Mouse (Mus musculus) heart, postnatal 36 days (tissue): ENCODE data around the gene Kif26b. TPM values are rescaled to one million over a fixed set of nuclear protein-coding genes. Genes with fewer than 3 reads are reported as not detected.

ENCODE experiments used
- DNase-seq, 2 experiments: peaks; one replicate each; pipeline ENCODE4 v3.0.0; 2021 to 2022
- intact Hi-C: fragments of 180-260 bp; cut with DNase I; formaldehyde crosslinking; loops from one replicate; pipeline ENCODE4 v1.15.1; 2025
- total RNA-seq, 2 experiments: library from RNA; stranded (reverse); gene quantifications; 2 replicates each; pipeline ENCODE4 v1.2.3; 2021

Gene Kif26b
- total RNA-seq, 2 experiments from 2014 or later = 3.9 to 4.2 TPM

DNA sequence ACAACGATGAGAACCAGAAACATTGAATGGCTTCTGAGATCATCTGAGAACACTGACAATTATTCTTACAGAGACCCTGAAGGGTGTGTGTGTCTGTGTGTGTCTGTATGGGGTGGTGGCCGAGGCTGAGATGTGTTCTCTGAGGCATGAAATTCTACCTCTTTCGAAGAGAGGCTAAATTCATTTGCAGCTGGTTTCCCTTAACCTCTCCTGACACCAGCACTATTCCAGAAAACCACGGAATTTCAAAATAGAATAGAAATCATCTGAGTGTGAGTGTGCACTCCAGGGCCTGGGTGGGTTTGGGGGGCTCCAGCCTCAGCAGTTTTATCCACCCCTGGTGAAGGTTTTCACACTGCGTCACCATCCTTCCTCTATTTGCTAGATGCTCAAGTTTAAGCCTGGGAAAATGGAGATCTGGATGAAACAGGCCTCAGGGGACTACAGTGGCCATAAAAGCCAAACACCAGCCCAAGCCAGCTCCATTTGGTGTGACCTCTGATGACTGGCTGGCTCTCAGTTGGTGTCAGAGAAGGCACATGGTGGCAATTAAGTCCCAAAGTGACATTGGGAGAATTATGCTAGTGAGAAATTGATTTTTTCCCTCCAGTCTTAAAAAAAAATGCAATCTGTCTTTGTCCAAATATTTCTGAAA is 56.6 kb downstream of the Kif26b start:
- DNase-seq = no peak
- intact Hi-C loops = no loop called here

DNA sequence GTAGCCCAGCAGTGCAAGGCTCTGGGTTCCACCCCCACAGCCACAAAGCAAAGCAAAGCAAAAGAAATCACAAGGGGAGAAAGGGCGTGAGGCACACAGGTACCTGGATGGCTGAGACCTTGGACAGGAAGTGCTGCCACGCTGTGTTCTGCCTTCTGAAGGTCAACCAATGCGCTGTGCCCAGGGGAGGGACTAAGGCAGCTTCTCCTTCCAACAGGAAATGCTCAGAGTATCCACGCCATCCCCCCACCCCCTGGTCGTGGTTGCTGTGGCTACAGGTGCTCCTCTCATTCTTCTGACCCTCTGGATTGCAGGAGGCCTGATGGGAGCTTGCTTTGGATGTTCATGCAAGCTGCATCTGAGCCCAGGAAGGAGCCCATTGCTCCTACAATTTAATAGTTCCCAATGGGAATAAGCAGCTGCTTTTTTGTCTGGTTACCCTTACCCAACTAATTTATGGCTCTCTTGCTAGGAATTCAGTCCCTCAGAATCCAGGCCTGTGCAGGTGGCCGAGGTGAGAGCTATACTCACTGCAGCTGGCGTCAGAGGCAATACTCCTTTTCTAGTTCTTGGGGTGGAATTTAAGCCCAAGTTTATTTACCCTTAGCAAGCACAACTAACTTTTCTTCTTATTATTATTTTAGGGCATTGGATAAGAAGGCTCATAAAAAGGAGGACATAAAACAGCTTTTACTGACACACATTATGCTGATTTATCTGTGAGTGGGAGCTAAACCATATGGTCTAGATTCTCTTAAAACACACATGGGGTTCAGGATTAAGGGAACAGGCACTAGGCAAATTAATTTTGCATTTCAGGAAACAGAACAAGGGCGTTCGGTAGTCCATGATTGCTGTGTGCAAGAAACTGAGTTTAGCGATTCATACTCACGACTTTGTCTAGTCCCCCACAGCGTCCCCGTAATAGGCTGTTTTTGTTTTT is 61.6 kb downstream of the Kif26b start:
- intact Hi-C loops = no loop called here
- no peak for DNase-seq

DNA sequence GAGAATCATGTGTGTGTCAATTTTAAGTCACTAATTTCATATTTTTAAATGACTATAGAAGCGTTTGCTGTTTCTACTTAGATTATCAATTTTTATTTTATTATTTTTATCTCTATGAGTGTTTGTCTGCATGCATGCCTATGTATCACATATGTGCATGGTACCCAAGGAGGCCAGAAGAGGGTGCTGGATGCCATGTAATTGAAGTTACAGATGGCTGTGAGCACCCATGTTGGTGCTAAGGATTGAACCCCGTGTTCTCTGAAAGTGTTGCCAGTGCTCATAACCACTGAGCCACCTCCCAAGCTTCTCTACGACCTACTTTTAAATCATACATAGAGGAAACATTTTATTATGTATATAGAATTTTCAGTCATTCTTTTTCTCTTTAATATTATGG is 68.2 kb downstream of the Kif26b start:
- DNase-seq = no peak
- intact Hi-C loops = no loop called here

DNA sequence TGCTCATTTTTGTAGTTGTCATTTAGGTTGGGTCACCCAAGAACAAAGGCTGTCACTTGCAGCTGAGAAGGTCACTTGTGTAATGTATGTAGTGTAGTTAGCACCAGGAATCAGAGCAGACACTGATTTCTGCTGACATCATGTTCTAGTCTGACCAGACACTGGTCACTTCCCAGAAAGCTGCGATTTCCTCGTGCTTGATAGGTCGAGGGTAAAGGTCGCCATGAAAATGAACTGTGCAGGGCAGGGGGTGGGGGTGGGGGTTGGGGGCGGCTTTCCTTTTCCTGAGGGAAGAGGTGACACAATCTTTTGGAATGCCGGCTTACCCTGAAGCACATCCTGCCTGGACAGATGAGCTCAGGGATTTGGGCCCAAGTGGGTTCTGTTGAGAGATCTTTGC is 68.8 kb downstream of the Kif26b start:
- no peak for DNase-seq

DNA sequence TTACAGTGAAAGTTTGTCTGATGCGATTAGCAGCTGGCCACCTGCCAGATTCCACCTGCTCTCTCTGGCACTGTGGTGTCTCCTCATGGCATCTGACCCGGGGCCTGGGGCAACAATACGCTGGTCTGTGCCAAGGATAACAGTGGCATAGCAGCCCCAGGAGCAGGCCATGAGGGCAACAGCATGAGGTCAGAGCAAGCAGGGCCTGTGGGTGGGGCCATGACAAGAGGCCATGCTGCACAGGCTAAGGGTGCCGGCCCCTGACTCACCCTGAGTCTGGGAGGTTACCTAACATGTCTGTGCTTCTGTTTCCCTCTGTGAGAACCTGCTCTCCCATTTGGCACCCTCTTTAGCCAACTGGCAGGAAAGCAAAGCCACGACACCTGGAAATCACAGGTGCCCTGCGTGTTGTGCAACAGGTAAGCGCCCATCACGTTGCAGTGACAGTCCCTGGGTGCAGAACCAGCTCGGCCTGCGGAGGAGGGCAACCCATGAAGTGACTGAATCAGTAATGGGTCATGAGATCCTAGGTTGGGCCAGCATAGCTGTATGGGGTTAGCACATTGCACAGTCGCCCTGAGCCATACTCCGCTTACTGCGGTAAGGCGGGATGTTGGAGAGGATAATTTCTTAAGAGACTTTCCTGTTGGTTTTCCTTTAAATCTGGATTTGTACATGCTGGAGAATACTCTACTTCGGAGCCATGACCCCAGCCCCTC is 72.1 kb downstream of the Kif26b start:
- DNase-seq = no peak
- intact Hi-C loops = no loop called here

More for the DNA sequence above, 68.8 kb downstream of the Kif26b start:
- intact Hi-C loops = no loop called here

DNA sequence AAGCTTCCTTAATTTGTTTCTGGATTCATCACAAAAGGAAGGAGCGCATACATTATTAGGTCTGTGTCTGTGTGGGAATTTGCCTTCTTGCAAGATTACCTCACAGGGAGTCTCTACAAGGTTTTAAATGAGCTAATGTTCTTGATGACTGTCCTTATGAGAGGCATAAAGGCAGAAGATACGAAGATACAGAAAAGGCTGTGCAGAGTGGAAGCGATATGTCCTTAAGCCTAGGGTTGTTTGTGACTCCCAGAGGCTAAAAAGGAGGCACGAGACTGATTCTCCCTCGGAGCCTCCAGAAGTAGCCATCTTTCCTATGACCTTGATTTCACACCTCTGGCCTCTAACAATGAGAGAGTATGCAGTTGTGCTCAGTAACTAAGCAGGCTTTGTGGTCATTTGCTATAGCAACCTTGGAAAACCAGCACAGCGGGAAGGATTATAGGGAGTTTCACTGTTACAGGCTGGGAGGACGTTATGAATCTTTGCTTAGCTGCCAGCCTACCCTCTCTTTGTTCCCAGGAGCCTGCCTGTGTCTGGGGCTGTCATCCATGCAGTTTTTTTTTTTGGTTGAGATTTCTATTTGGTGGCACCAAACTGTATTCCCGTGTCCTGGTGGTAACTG is 80.3 kb downstream of the Kif26b start:
- intact Hi-C loops = no loop called here
- DNase-seq = no peak

DNA sequence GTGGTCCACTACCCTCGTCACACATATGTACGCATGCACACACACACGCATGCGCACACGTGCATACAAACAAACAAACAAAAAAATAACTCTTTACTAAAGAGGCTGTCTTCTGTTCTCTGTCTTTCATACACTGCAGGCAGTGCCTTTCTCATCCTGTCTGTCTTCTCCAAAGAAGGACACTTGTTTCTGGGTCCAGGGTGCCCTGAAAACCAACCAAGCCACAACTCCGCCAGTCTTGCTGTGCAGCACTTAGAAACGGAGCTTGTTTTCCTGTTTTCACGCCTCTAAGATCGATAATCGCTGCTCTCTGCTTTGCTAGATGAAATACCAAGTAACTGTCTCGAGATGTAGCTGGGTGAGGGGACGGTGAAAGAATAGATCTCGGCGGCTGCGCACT is 82.6 kb downstream of the Kif26b start:
- intact Hi-C loops = no loop called here
- DNase-seq = no peak

DNA sequence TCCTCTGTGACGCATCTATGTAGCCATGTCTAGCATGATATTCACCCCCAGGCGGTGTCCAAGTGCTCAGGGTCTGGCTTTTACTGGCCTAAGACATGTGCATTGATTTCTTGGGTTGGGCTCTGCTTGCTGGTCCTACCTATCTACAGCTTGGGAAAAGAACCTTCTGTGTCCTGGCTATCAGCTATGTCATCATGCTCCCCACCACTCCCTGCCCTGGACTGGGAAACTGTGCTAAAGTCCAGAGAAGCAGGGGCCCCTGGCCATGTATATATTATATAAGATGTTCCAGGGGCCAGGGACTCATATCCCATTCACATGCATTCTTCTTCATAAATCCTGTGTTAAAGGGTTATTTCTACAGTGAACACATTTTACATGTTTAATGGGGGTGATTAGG is 92.4 kb downstream of the Kif26b start:
- intact Hi-C loops = no loop called here
- DNase-seq = no peak

DNA sequence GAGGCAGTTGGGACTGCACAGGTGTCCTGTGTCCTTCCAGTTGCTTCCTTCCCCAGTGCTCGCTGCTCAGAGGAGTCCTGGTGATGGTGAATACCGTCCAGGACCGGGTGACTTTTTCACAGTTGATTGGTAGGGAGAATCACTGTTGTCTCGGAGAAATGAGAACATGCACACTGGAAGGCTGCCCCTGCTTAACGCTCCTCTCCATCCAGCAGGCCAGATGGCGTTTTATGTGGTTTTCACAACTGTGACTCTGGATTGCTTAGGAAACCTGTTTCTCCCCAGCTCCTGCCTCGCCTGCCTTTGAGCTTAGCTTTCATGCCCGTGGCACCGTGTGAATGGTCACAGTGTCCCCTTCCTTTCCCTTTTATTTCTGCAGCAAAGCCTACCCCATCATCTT is 95.0 kb downstream of the Kif26b start:
- no peak for DNase-seq
- intact Hi-C loops = no loop called here

DNA sequence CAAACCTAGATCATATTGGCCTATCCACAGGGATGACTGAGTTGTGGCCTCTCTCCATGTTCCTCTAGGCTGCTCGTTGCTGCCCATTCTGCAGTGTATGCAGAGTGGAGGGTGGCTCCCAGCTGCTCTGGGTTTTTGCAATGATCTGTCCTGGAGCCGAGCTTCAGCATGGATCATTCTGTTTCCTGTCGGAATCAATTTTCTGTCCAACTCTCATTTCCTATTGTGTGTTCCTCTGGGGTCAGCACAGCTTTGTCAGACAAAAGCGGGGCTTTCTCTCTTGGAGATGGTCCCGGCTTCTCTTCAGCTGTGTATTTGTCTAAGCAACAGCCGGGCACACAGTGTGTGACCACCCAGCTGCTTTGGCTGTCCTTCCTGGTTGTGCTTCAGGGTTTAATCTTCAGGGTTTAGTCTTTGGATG is 98.0 kb downstream of the Kif26b start:
- DNase-seq = no peak
- intact Hi-C loops = no loop called here

DNA sequence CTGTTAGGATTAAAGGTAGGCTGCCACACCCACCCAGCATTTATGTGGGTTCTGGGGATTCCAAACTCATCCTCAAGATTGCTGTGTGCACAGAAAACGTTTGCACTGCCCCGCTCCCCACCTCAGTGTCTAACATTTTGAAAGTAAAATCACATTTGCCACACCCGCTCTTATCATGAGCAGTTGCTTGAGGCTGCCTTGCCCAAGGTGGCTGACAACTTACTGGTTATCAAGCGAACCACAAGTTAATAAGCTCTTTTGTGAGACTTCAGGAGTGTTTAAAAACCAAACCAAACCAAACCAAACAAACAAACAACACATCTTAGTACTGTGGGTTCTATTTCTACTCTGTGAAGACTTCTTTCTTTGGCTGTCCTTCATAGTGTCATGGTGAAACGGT is 101.1 kb downstream of the Kif26b start:
- intact Hi-C loops = no loop called here
- DNase-seq = no peak

DNA sequence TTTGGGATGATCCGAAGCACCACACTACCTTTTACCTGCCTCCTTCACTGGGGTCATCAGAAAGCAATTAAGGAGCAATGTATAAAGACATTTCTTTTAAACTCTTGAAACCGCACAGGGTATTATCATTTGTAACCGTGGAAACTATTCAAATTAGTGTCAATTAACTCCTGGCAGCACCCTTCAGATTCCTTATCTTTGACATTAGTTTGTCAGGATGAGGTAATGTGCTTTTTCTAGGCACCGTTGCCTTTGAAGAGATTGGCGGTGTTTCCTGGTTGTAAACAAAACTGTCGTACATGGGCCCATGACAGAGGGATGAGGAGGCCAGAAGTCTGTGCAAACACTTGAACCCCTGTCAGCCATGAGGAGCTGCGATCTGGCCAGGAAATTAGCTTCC is 102.9 kb downstream of the Kif26b start:
- intact Hi-C loops = no loop called here

DNA sequence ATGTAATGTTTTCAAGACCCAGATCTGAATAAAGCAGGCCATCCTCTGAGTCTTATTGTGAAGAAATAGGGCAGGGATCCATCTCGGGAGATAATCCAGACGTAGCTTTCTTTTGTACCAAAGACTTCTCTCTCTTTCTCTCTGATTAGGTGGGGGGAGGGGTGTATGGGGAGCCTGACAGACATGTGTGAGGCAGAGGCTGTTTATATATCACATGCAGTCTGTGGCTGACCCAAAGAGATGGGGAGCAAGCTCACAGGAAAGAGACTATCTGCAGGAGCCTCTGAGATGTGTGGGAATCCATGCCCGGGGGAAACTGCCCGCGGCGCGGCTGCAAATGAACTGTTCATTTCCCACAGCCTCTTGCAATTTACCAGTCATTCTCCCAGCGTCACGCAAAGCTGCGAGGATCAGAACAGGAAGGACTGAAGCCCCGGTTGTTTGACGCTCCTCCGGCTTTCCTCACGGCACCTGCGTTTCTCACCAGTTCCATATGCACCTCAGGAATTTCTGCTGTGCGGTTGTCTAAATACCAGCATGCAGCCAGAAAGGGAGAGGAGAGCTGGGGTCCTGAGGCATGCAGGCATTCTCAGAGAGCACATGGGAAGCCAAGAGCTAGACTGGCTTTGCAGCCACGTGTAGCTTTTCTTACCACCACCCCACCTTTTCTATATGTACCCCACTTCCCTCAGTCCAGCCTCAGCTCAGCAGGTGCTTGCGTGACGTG is 105.6 kb downstream of the Kif26b start:
- no peak for DNase-seq
- intact Hi-C loops = no loop called here

More for the DNA sequence above, 102.9 kb downstream of the Kif26b start:
- no peak for DNase-seq

DNA sequence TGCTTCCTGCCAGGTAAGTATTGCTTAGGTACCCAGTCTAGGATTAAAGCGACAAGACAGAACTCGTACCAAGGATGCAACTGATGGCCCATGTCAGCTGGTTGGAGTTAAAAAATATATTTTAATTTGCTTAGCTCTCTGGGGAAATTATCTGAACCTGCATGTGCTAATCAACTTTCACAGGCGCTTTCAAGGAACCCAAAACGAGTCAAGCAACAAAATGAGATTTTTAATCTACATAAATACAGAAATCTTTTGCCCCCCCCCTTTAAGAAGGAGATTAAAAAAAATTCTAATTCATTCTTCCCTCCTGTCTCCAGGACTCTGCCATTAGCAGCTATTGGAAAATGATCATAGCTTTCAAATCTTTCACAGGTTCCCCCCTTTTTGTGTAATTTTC is 106.5 kb downstream of the Kif26b start:
- no peak for DNase-seq
- intact Hi-C loops = no loop called here

DNA sequence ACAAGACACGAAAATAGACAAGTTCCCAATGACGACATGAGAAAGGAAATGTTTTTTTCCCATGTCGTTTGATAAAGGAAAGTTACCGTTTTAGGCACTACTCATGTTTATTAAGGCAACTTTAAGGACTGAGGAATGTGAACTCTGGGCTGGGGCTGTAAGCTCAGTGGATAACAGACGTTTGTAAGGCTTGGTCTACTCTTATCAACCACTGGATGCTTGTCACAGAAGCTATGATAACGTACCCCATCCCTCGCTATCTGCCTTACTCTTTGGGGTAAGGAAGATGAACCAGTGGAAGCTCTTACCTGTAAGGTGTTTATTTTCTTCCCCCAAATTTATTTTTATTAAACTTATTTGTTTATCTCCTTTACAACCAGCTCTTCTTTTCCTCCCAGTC is 108.4 kb downstream of the Kif26b start:
- no peak for DNase-seq
- intact Hi-C loops = no loop called here

DNA sequence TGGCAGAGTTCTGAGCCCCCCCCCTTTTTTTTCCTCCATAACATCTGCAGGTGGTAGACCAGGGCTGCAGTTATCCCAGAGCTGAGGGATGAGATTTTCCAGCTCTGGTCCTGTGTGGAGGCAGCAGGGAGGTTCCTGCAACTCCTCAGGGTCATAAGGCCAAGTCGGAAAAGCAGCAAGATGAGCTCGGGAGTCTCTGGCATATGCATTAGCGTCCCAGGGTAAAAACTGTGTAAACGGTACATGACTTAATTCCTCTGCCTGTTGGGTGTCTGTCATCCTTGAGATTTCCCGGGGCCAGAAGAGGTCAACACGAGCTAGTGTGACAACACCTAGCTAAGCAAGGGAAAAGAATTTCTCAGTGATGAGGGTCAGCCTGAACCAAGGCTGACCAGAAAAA is 111.0 kb downstream of the Kif26b start:
- DNase-seq = no peak
- intact Hi-C loops = no loop called here

DNA sequence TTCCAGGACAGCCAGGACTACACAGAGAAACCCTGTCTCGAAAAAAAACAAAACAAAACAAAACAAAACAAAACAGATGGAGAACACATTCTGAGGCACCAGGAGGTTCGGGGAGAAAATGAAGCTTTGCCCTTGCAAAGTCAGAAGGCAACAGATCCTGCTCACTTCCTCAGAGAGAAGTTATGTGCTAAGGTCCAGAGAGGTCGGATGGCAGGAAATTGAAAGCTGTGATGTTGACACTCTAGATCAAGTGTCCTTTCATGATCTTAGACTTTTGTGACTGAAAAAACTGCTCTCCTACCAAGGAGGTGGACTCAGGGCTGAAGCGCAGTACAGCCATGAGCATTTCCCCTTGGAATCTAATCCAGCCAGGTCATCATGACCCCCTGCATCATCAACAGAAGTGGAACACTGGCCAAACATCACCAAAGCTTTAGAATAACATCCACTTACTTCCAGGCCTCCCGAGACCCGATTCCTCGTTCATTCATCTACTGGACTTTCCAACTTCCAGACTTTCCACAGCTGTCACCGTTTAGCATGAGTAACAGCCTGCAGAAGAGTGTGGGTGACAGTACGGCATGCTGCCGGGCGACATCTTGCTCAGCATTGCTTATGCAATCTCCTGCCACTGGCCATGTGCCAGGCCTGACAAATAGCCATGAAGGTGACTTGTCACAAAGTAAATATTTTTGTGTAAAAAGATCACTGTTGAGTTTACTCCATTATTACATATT is 112.0 kb downstream of the Kif26b start:
- DNase-seq = peak in 1 of 2 experiments; percentile 5
- intact Hi-C loops = no loop called here

DNA sequence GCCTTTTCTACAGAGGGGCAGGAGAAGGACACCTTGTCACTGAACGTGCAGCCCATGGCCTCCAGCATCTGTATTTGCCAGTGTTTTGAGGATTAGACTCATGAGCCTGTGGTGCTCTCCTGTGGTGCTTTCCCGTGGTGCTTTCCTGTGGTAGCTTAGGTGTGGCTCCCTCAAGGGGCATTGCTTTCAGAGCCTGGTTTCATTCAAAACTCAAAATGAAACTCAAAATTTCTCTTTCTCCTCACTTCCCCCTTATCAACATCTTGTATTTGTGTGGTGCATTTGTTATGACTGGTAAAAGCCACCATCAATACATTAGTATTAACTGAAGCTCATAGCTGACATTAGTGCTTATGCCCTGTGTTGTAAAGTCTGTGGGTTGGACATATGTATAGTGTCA is 112.9 kb downstream of the Kif26b start:
- DNase-seq = no peak
- intact Hi-C loops = no loop called here

DNA sequence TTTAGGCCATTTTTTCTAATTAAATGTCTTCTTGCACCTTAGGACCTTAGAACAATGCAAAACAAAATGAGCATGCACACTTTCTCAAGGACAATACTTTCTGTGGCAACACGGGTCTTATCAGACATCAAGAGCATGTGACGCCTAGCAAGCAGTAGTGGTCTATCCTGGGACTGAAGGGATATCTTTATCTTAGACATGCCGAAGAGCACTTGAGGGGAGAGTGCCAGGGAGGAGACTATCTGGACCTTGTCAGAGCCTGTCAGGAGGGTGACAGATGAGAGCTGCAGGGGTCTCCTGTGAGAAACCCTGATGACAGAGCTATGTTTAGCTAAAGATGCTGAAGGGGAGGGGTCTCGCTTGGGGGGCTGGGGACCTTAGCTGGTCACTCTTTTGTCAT is 116.0 kb downstream of the Kif26b start:
- intact Hi-C loops = no loop called here
- DNase-seq = no peak

DNA sequence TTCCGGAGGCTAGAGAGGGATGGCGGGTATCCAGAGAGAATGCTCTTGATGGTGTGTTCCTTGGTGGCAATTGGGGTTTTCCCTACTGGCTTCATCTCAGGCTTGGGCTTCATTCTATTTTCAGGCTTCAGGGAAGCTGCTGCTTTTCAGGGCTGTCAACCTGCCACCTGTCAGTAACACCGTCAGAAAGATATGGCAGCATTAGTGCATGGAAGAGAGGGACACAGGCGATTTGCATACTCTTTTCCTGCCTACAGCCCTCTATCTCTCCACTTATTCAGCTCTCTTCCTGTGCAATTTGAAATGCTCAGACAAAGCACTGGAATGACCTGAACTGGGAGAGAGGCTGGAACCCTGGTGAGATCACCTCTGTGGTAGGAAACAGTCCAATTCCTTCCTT is 117.7 kb downstream of the Kif26b start:
- peak in 1 of 2 experiments; percentile 4 for DNase-seq

More for the DNA sequence above, 117.7 kb downstream of the Kif26b start:
- intact Hi-C loops = no loop called here
